Mouse (Mus musculus) G1E (cell line): Measurements from ENCODE around the gene Srrm2. TPM values are rescaled to one million over a fixed set of nuclear protein-coding genes. Genes with fewer than 3 reads are reported as not detected.

Experiments
- ATAC-seq: 2 replicates; pipeline ENCODE4 v1.8.0; 2016; ENCODE audit warnings: mild to moderate bottlenecking; ENCODE audit not compliant: insufficient number of reproducible peaks, poor library complexity, low FRiP score, severe bottlenecking; ENCODE audit errors: extremely low read depth
- DNase-seq: peaks from one replicate; pipeline ENCODE4 v3.0.0; 2012; ENCODE audit warnings: low spot score
- H3K27me3 ChIP-seq: 2 replicates; pipeline ENCODE4 v1.6.1; 2012; ENCODE audit warnings: mild to moderate bottlenecking, low read length, inconsistent platforms; ENCODE audit not compliant: insufficient read depth
- H3K36me3 ChIP-seq: replicated peaks from 2 replicates; pipeline ENCODE3; 2012; ENCODE audit warnings: mild to moderate bottlenecking, inconsistent platforms
- H3K4me1 ChIP-seq: 2 replicates; pipeline ENCODE4 v1.6.1; 2012; ENCODE audit warnings: low read depth, low read length, inconsistent platforms, mixed read lengths; ENCODE audit not compliant: insufficient read depth
- H3K4me3 ChIP-seq: 2 replicates; pipeline ENCODE4 v1.5.1; 2012; ENCODE audit warnings: low read depth, mild to moderate bottlenecking, inconsistent platforms, low read length, moderate library complexity, mixed read lengths
- H3K9me3 ChIP-seq: replicated peaks from 2 replicates; pipeline ENCODE4 v1.6.1; 2012; ENCODE audit warnings: inconsistent platforms
- CTCF ChIP-seq: IDR thresholded peaks from 2 replicates; pipeline ENCODE4 v1.5.1; 2012; ENCODE audit warnings: low read depth, low read length, inconsistent platforms, mixed read lengths
- GATA1 ChIP-seq: IDR thresholded peaks from 2 replicates; pipeline ENCODE4 v1.6.1; 2012; ENCODE audit warnings: borderline replicate concordance, low read length, inconsistent platforms, mixed read lengths
- GATA2 ChIP-seq: IDR thresholded peaks from 2 replicates; pipeline ENCODE4 v1.6.1; 2012; ENCODE audit warnings: low read depth, low read length, inconsistent platforms, borderline replicate concordance
- POLR2AphosphoS5 ChIP-seq: IDR thresholded peaks from 2 replicates; pipeline ENCODE4 v1.6.1; 2012; ENCODE audit warnings: low read depth, low read length, inconsistent platforms; ENCODE audit not compliant: insufficient replicate concordance
- TAL1 ChIP-seq: conservative IDR thresholded peaks from 2 replicates; pipeline ENCODE4 v1.6.1; 2012; ENCODE audit warnings: low read depth, low read length, inconsistent platforms, mixed read lengths
- polyA plus RNA-seq: library from polyadenylated mRNA; stranded (reverse); fragments of >175 nt; gene quantifications from 2 replicates; pipeline ENCODE4 v1.2.3, GENCODE M21; 2012
- total RNA-seq, 2 experiments: library from RNA; stranded (forward) in 1 of 2; stranded (reverse) in 1 of 2; fragments of 200-1000 nt in 1 of 2; fragments of >200 nt in 1 of 2; fragmentation: Nextera tagmentation in 1 of 2; gene quantifications; 2 replicates each; pipeline ENCODE4 v1.2.3; 2014 to 2017

Gene Srrm2
- total and polyA plus RNA-seq, 3 experiments: 86.7 to 1,150 (median 329) TPM

DNA sequence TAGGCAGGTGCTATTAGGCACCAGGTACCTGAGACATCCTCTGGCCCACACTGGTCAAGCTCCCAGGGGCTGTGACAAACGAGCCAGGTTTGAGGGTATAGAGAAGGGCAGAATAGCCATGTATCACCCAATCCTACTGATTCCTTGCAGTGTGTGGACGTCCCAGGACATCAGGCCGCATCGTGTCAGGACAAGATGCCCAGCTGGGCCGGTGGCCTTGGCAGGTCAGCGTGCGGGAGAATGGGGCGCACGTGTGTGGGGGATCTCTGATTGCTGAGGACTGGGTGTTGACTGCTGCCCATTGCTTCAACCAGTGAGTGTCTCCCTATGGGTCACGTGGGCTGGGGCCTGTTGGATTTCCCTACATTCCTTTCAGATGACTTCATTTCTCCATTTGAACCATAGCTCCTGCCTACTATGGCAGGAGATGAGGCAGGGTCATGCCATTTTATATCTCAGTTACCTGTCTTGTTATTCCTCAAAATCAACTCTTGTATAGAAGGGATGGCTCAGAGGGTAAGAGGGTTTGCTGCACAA lies 64.0 kb downstream of the Srrm2 start:
- peaks cover 17% of the 10 kb centered on the region for H3K27me3 ChIP-seq
- no peak overlapping the region for H3K4me3 ChIP-seq
- TF ChIP-seq TAL1: no peak
- no peak for TF ChIP-seq CTCF
- TF ChIP-seq GATA2: no peak
- no peak for TF ChIP-seq POLR2AphosphoS5
- TF ChIP-seq GATA1: no peak
- ATAC-seq: no peak
- H3K9me3 ChIP-seq: no peaks in the 10 kb centered on the region
- no peak for DNase-seq
- H3K36me3 ChIP-seq: no peaks in the 10 kb centered on the region
- peaks cover 7% of the 10 kb centered on the region for H3K4me1 ChIP-seq

DNA sequence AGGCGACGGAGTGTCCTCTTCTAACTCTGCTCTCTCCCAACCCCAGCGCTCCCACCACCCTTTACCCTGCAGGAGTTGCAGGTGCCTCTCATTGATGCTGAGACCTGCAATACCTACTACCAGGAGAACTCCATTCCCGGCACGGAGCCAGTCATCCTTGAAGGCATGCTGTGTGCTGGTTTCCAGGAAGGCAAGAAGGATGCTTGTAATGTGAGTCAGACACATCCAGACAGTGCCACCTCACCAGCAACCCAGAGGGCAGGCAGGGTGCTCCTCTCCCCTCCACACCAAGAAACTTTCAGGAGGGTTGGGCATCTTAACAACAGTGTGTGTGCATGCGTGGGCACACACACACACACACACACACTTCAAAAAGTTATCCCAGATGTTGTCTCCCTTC lies 66.9 kb downstream of the Srrm2 start:
- TF ChIP-seq TAL1 (no peak), POLR2AphosphoS5 (no peak)
- Histone ChIP-seq H3K36me3 (no peaks in the 10 kb centered on the region), H3K4me3 (no peak overlapping the region), H3K9me3 (no peaks in the 10 kb centered on the region), H3K27me3 (peaks cover 33% of the 10 kb centered on the region), H3K4me1 (peaks cover 7% of the 10 kb centered on the region)
- ATAC-seq (no peak), DNase-seq (no peak)

DNA sequence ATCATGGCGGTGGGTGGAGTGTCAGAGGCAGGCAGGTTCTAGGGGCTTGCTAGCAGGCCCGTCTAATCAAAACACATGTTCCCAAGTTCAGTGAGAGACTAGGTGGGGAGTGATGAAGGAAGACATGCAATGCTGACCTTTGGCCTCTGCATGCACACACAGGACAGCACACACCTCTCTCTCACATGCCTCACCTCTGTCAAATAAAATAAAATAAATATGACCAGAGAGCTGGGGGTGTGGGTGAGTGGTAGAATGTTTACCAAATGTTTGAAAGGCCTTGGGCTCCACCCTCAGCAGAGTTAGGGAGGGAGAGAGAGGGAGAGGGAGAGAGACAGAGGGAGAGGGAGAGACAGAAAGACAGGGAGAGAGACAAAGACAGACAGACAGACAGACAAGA lies 67.6 kb downstream of the Srrm2 start:
- H3K4me1 ChIP-seq: peaks cover 7% of the 10 kb centered on the region
- peaks cover 35% of the 10 kb centered on the region for H3K27me3 ChIP-seq
- H3K9me3 ChIP-seq: no peaks in the 10 kb centered on the region
- no peak for ATAC-seq
- DNase-seq: no peak
- no peaks in the 10 kb centered on the region for H3K36me3 ChIP-seq
- TF ChIP-seq GATA1 (no peak), GATA2 (no peak), CTCF (no peak), POLR2AphosphoS5 (no peak), TAL1 (no peak)
- no peak overlapping the region for H3K4me3 ChIP-seq

DNA sequence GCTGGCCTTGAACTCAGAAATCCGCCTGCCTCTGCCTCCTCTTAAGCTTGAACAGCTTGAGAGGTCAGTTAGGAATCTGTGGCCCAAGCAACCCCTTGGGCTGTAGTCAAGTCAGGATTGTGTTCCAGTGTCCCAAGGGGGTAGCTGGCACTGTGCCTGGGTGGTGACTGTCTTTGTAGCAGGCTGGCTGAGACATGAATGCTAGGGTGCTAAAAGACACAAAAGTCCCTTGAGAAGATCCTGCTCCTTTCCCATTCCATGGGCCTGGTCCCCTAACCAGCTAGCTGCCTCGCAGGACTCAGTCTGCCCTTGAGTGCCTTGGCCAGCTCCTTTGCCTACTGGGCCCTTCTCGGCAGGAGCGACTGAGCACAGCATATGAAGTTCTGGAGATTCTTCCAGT lies 72.6 kb downstream of the Srrm2 start:
- 0 out of 2 replicates have a peak, but pooled peaks cover 2% of the 10 kb centered on the region for H3K9me3 ChIP-seq
- ATAC-seq (no peak), DNase-seq (no peak)
- H3K36me3 ChIP-seq: no peaks in the 10 kb centered on the region
- H3K27me3 ChIP-seq: peaks cover 26% of the 10 kb centered on the region
- no peaks in the 10 kb centered on the region for H3K4me1 ChIP-seq
- no peak overlapping the region for H3K4me3 ChIP-seq
- TF ChIP-seq TAL1: no peak
- no peak for TF ChIP-seq POLR2AphosphoS5
- TF ChIP-seq GATA1: no peak
- TF ChIP-seq GATA2: no peak
- TF ChIP-seq CTCF: no peak

DNA sequence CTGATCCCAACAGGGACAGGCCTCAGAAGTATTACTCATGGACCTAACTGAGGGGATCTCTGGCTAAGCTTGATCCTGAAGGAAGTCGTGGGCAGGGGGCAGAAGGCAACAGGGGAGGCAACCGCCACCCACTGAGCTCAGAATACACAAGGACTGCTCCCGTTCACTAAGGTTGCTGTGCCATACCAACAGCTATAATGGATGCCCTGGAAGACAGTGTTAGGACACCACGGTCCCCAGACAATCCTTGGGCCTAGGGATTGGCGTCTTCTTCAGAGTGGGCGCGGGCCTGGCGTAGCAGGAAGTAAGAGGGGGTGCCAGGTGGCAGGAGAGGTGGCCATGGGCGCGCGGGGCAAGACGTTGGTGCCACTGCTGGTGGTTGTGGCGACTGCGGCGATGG lies 77.4 kb downstream of the Srrm2 start, which contains the start of gene Prss21:
Gene Prss21, plus strand, starts transcription at position 301 of the 400 bp plus-strand sequence.
- ATAC-seq (no peak), DNase-seq (no peak)
- H3K4me1 ChIP-seq: no peaks in the 10 kb centered on the region
- TF ChIP-seq TAL1 (no peak), GATA1 (no peak)
- H3K4me3 ChIP-seq: no peak within 1 kb of the TSS
- H3K9me3 ChIP-seq: 0 out of 2 replicates have a peak, but pooled peaks cover 2% of the 10 kb centered on the region
- H3K27me3 ChIP-seq: peaks cover 8% of the 10 kb centered on the region
- no peaks in the 10 kb centered on the region for H3K36me3 ChIP-seq

DNA sequence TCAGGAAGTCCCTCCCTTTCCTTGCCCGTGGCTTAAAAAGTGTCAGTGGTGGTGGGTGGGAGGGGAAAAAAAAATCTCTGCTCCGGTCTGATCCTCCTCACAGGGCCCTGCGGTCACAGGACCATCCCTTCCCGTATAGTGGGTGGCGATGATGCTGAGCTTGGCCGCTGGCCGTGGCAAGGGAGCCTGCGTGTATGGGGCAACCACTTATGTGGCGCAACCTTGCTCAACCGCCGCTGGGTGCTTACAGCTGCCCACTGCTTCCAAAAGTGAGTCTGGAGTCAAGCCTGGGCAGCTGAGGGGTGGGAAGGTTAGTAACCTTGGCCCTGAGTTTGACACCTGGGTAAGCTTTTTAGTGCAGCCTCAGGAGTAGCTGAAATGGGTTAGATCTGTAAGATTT lies 78.2 kb downstream of the Srrm2 start:
- Histone ChIP-seq H3K27me3 (0 out of 2 replicates have a peak, but pooled peaks cover 2% of the 10 kb centered on the region), H3K4me3 (no peak overlapping the region), H3K36me3 (no peaks in the 10 kb centered on the region), H3K9me3 (0 out of 2 replicates have a peak, but pooled peaks cover 2% of the 10 kb centered on the region), H3K4me1 (no peaks in the 10 kb centered on the region)
- no peak for DNase-seq
- TF ChIP-seq GATA2: no peak
- no peak for TF ChIP-seq TAL1
- TF ChIP-seq POLR2AphosphoS5: no peak
- ATAC-seq: no peak

Other genes starting within 250 kb of the Srrm2 start
Only the 20 nearest of the 29 such genes appear.
- gene Bicdl2, start 130.0 kb upstream of the Srrm2 start, total RNA-seq (2014; fragmentation: Nextera tagmentation): not detected in 2 replicates
- not detected in 2 replicates for gene Bicdl2, start 130.0 kb upstream of the Srrm2 start, total RNA-seq (2017)
- gene Bicdl2, start 130.0 kb upstream of the Srrm2 start, polyA plus RNA-seq: not detected in 2 replicates
- 42.3 and 54.4 TPM in 2 replicates for gene Hcfc1r1, start 116.9 kb upstream of the Srrm2 start, total RNA-seq (2014; fragmentation: Nextera tagmentation)
- gene Hcfc1r1, start 116.9 kb upstream of the Srrm2 start, total RNA-seq (2017): 44.6 and 48.4 TPM in 2 replicates
- 330 and 356 TPM in 2 replicates for gene Hcfc1r1, start 116.9 kb upstream of the Srrm2 start, polyA plus RNA-seq
- 12.0 and 21.6 TPM in 2 replicates for gene Thoc6, start 116.7 kb upstream of the Srrm2 start, total RNA-seq (2014; fragmentation: Nextera tagmentation)
- 44.7 and 48.6 TPM in 2 replicates for gene Thoc6, start 116.7 kb upstream of the Srrm2 start, total RNA-seq (2017)
- gene Thoc6, start 116.7 kb upstream of the Srrm2 start, polyA plus RNA-seq: 79.7 and 80.0 TPM in 2 replicates
- 1.3 and 3.4 TPM in 2 replicates for gene Tnfrsf12a, start 113.1 kb upstream of the Srrm2 start, total RNA-seq (2014; fragmentation: Nextera tagmentation)
- 5.0 and 5.7 TPM in 2 replicates for gene Tnfrsf12a, start 113.1 kb upstream of the Srrm2 start, total RNA-seq (2017)
- gene Tnfrsf12a, start 113.1 kb upstream of the Srrm2 start, polyA plus RNA-seq: 4.8 and 5.5 TPM in 2 replicates
- gene Cldn6, start 111.3 kb upstream of the Srrm2 start, total RNA-seq (2014; fragmentation: Nextera tagmentation): not detected in 2 replicates
- gene Cldn6, start 111.3 kb upstream of the Srrm2 start, total RNA-seq (2017): not detected in 2 replicates
- gene Cldn6, start 111.3 kb upstream of the Srrm2 start, polyA plus RNA-seq: not detected in 2 replicates
- gene Cldn9, start 106.5 kb upstream of the Srrm2 start, total RNA-seq (2014; fragmentation: Nextera tagmentation): not detected in 2 replicates
- gene Cldn9, start 106.5 kb upstream of the Srrm2 start, total RNA-seq (2017): not detected in 2 replicates
- gene Cldn9, start 106.5 kb upstream of the Srrm2 start, polyA plus RNA-seq: not detected in 2 replicates
- gene 1520401A03Rik, start 67.7 kb upstream of the Srrm2 start, total RNA-seq (2014; fragmentation: Nextera tagmentation): not detected in 2 replicates
- 0.05 TPM in 1 of 2 replicates, not detected in the other for gene 1520401A03Rik, start 67.7 kb upstream of the Srrm2 start, total RNA-seq (2017)
- 0.02 TPM in 1 of 2 replicates, not detected in the other for gene 1520401A03Rik, start 67.7 kb upstream of the Srrm2 start, polyA plus RNA-seq
- gene Pkmyt1, start 64.2 kb upstream of the Srrm2 start, total RNA-seq (2014; fragmentation: Nextera tagmentation): 33.5 and 41.1 TPM in 2 replicates
- gene Pkmyt1, start 64.2 kb upstream of the Srrm2 start, total RNA-seq (2017): 10.8 and 12.9 TPM in 2 replicates
- 125 and 147 TPM in 2 replicates for gene Pkmyt1, start 64.2 kb upstream of the Srrm2 start, polyA plus RNA-seq
- gene Paqr4, start 49.7 kb upstream of the Srrm2 start, total RNA-seq (2014; fragmentation: Nextera tagmentation): 0.39 and 1.9 TPM in 2 replicates
- gene Paqr4, start 49.7 kb upstream of the Srrm2 start, total RNA-seq (2017): 2.6 and 3.2 TPM in 2 replicates
- gene Paqr4, start 49.7 kb upstream of the Srrm2 start, polyA plus RNA-seq: 2.3 and 3.5 TPM in 2 replicates
- not detected in 2 replicates for gene Kremen2, start 44.7 kb upstream of the Srrm2 start, total RNA-seq (2014; fragmentation: Nextera tagmentation)
- gene Kremen2, start 44.7 kb upstream of the Srrm2 start, total RNA-seq (2017): 0.05 and 0.29 TPM in 2 replicates
- gene Kremen2, start 44.7 kb upstream of the Srrm2 start, polyA plus RNA-seq: 1.2 and 1.4 TPM in 2 replicates
- gene Flywch1, start 18.9 kb upstream of the Srrm2 start, total RNA-seq (2014; fragmentation: Nextera tagmentation): 11.9 and 14.1 TPM in 2 replicates
- gene Flywch1, start 18.9 kb upstream of the Srrm2 start, total RNA-seq (2017): 18.2 and 22.3 TPM in 2 replicates
- 42.7 and 44.6 TPM in 2 replicates for gene Flywch1, start 18.9 kb upstream of the Srrm2 start, polyA plus RNA-seq
- not detected in 2 replicates for gene Flywch2, start 4.5 kb upstream of the Srrm2 start, total RNA-seq (2014; fragmentation: Nextera tagmentation)
- gene Flywch2, start 4.5 kb upstream of the Srrm2 start, total RNA-seq (2017): 0.12 TPM in 1 of 2 replicates, not detected in the other
- not detected in 2 replicates for gene Flywch2, start 4.5 kb upstream of the Srrm2 start, polyA plus RNA-seq
- gene Elob, start 38.6 kb downstream of the Srrm2 start, total RNA-seq (2014; fragmentation: Nextera tagmentation): 452 and 468 TPM in 2 replicates
- gene Elob, start 38.6 kb downstream of the Srrm2 start, total RNA-seq (2017): 171 and 225 TPM in 2 replicates
- gene Elob, start 38.6 kb downstream of the Srrm2 start, polyA plus RNA-seq: 658 and 984 TPM in 2 replicates
- gene Prss33, start 45.5 kb downstream of the Srrm2 start, total RNA-seq (2014; fragmentation: Nextera tagmentation): not detected in 2 replicates
- gene Prss33, start 45.5 kb downstream of the Srrm2 start, total RNA-seq (2017): 0.11 TPM in 1 of 2 replicates, not detected in the other
- gene Prss33, start 45.5 kb downstream of the Srrm2 start, polyA plus RNA-seq: not detected in 2 replicates
- gene Prss32, start 53.3 kb downstream of the Srrm2 start, total RNA-seq (2014; fragmentation: Nextera tagmentation): not detected in 2 replicates
- 0.05 TPM in 1 of 2 replicates, not detected in the other for gene Prss32, start 53.3 kb downstream of the Srrm2 start, total RNA-seq (2017)
- not detected in 2 replicates for gene Prss32, start 53.3 kb downstream of the Srrm2 start, polyA plus RNA-seq
- gene Prss41, start 53.6 kb downstream of the Srrm2 start, total RNA-seq (2014; fragmentation: Nextera tagmentation): not detected in 2 replicates
- not detected in 2 replicates for gene Prss41, start 53.6 kb downstream of the Srrm2 start, total RNA-seq (2017)
- not detected in 2 replicates for gene Prss41, start 53.6 kb downstream of the Srrm2 start, polyA plus RNA-seq
- gene Prss21, start 77.5 kb downstream of the Srrm2 start, total RNA-seq (2014; fragmentation: Nextera tagmentation): not detected in 2 replicates
- not detected in 2 replicates for gene Prss21, start 77.5 kb downstream of the Srrm2 start, total RNA-seq (2017)
- not detected in 2 replicates for gene Prss21, start 77.5 kb downstream of the Srrm2 start, polyA plus RNA-seq
- not detected in 2 replicates for gene Dcpp1, start 90.3 kb downstream of the Srrm2 start, total RNA-seq (2014; fragmentation: Nextera tagmentation)
- not detected in 2 replicates for gene Dcpp1, start 90.3 kb downstream of the Srrm2 start, total RNA-seq (2017)
- not detected in 2 replicates for gene Dcpp1, start 90.3 kb downstream of the Srrm2 start, polyA plus RNA-seq
- gene Dcpp2, start 90.3 kb downstream of the Srrm2 start, total RNA-seq (2014; fragmentation: Nextera tagmentation): not detected in 2 replicates
- 0.22 TPM in 1 of 2 replicates, not detected in the other for gene Dcpp2, start 90.3 kb downstream of the Srrm2 start, total RNA-seq (2017)
- gene Dcpp2, start 90.3 kb downstream of the Srrm2 start, polyA plus RNA-seq: not detected in 2 replicates
- gene Dcpp3, start 126.9 kb downstream of the Srrm2 start, total RNA-seq (2014; fragmentation: Nextera tagmentation): not detected in 2 replicates
- gene Dcpp3, start 126.9 kb downstream of the Srrm2 start, total RNA-seq (2017): not detected in 2 replicates
- gene Dcpp3, start 126.9 kb downstream of the Srrm2 start, polyA plus RNA-seq: not detected in 2 replicates